Mouse (Mus musculus): ENCODE results near the gene Odaph. TPM values are rescaled to one million over a fixed set of nuclear protein-coding genes. Genes with fewer than 3 reads are reported as not detected.
A peak's percentile ranks its signal among the peaks of the same experiment; 100 is the strongest.

Gene Odaph
- total RNA-seq, 2 experiments from 2014 or later = not detected

DNA sequence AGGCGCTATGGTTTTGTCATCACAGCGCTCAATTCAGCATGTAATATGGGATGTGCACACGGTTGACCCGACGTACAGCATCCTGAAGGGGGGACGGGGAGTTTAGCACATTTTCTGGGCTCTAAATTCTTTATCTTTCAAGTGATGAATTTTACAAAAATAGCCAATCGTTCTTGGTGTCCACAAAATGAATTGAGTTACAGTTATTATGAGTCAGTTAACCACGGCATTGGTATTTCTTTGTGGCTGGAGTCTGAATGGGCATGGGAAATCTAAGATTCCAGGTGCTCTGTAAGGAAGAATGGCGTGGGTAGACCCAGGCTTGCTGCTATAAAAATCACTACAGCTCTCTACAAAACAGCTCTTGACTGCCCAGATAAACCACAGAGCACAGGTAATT is 2.0 kb downstream of the Odaph start:
- DNase-seq (ENCODE audit: low spot score in 2 of 2) = no peak

- DNase-seq (ENCODE audit: low spot score in 2 of 2) = no peak
Observed at GRCm38 (mm10) chr5:91991191-91991937, 4.1 kb downstream of the Odaph start.

DNA sequence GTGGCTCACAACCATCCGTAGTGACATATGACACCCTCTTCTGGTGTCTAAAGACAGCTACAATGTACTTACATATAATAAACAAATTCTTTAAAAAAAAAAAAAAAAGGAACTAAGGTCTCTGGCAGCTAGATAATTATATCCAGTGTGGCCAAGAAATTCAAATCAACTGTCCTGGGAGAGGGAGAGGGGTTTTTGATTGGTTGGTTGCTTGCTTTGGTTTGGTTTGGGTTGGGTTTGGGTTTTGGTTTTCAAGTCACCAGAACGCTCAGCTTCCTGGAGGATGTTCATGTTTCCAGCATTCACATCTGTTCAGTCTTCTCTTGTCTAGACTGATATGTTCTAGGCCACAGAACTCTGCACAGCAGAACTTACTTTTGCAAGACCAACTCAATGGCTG is 5.8 kb downstream of the Odaph start:
- no peak for DNase-seq (ENCODE audit: low spot score in 2 of 2)

DNA sequence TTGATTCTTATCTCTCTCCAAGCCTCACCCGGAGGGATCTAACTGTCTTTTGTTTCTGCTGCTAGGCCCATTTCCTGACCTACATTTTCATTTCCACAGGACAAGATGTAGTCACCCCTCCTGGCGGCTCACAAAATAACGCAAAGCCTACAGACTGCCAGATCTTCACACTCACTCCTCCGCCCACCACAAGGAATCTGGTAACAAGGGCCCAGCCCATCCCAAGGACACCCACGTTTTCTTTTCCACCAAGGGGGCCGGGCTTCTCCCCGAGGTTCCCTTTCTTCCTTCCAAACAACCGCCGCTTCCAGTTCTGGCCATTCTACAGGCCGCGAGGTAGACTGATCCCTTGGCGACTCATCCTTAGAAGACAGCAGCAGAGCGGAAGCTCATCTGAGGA is 7.3 kb downstream of the Odaph start:
- DNase-seq (ENCODE audit: low spot score in 2 of 2) = peak; percentile 22 to 59

GRCm38 (mm10) chr5:92000770-92001169 is 13.5 kb downstream of the Odaph start:
- DNase-seq (ENCODE audit: low spot score in 2 of 2) = no peak

GRCm38 (mm10) chr5:92003011-92003410 is 15.7 kb downstream of the Odaph start:
- DNase-seq (ENCODE audit: low spot score in 2 of 2) = peak in 1 of 2 experiments; percentile 12

GRCm38 (mm10) chr5:92009827-92010226 is 22.6 kb downstream of the Odaph start:
- DNase-seq (ENCODE audit: low spot score in 2 of 2) = no peak

DNA sequence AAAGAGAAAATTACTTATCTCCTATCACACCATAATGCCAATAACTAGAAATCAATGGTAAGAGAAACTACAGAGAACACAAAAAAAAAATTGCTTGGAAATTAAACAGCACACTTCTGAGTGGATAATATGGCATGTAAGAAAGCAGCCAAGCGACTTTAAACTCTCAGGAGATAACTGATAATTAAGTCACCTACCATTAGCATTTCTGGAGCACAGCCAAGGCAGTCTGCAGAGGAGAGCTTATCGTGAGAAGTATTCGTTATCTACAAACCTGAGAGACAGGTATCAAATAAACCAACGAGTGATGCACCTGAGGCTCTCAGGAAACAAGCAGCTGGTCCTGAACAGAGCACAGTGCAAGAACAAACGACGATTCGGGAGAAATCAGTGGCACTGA is 24.5 kb downstream of the Odaph start:
- DNase-seq (ENCODE audit: low spot score in 2 of 2) = no peak

DNA sequence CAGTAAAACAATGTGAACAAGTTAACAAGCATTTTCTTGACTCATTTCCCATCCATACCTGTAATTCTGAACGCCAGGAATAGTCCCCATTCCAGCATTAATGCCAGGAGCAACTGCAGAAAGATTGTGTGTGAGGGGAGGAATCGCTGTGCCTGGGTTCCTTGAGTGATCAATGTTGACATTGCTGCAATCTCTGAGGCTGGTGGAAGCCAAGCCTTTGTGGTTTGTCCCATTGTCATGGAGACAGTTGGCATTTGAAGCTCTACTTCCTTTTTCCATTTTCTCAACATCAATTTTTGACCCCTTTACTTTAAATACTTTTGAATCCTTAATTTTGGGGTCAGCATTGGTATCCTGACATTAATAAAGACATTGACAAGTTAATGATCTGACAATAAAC is 32.7 kb downstream of the Odaph start:
- no peak for DNase-seq (ENCODE audit: low spot score in 2 of 2)

GRCm38 (mm10) chr5:92042377-92043348 is 55.4 kb downstream of the Odaph start:
- peak; percentile 94 to 97 for DNase-seq (ENCODE audit: low spot score in 2 of 2)

DNA sequence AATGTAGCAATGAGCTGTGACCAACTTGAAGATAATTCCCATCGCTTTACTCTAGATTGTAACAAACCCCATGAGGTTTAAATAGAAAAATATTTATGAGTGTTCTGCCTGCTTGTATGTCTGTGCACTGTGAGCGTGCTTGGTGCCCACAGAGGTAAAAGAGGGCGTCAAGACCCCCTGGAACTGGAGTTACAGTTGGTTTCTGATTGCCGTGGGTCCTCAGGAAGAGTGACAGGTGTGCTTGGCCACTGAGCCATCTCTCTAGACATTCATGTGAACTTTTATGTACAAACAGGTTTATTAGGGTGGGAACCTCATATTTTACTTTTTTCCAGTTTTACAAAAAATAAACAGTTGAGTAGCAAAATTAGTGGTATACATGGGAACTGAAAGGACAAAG is 56.5 kb downstream of the Odaph start, which contains the start of gene Cdkl2:
Gene Cdkl2, minus strand, starts transcription at position 101 of the 400 bp plus-strand sequence.
- DNase-seq (ENCODE audit: low spot score in 2 of 2) = no peak

Other genes starting within 250 kb of the Odaph start
- gene Rchy1, start 24.4 kb upstream of the Odaph start, total RNA-seq (2021) = 10 to 100 TPM; 50.2 to 52.5 TPM
- 10 to 100 TPM; 34.9 to 37.8 TPM for gene Cdkl2, start 56.4 kb downstream of the Odaph start, total RNA-seq (2021)
- gene G3bp2, start 96.2 kb downstream of the Odaph start, total RNA-seq (2021) = 100 to 1,000 TPM; 237 to 252 TPM
- gene Uso1, start 150.5 kb downstream of the Odaph start, total RNA-seq (2021) = 10 to 100 TPM; 80.8 to 82.3 TPM
- gene U90926, start 227.9 kb downstream of the Odaph start, total RNA-seq (2021) = not detected